Mouse (Mus musculus): ENCODE measurements at regions not wholly inside any gene's neighbourhood (a gene's known extent, or its start where the extent isn't known, plus 50 kb on each side); places are given as distances from the start of the nearest gene placed in this dataset.

DNA sequence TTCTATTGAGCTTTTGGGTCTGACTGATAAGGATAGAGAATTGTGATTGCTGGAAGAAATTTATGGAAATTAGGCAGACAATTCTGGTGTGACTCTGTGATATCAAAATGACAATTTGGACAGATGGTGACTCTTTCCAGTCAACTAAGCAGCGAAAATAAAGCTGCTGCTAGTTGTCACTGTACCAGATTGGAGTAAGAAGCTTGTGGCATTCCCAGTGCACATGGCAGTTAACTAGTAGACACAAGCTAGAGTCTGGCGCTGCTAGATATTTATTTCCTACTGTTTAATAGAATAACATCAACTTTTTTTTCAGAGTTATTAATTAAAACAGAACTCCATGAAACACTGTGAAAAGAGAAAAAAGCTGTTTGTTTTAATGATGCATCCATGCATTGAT lies 1432.9 kb upstream of the Sel1l start:
- TF ChIP-seq CTCF (IDR thresholded peaks at IDR 0.05; ENCODE audit: borderline replicate concordance, insufficient read depth, low read length) (no peak), POLR2A (IDR thresholded peaks at IDR 0.05; ENCODE audit: low read depth, low read length) (no peak)

Data from embryonic fibroblast, embryonic 13.5 days (primary cell).